ENCODE assay signal across 23 mouse cellular contexts in the genomic region with DNA sequence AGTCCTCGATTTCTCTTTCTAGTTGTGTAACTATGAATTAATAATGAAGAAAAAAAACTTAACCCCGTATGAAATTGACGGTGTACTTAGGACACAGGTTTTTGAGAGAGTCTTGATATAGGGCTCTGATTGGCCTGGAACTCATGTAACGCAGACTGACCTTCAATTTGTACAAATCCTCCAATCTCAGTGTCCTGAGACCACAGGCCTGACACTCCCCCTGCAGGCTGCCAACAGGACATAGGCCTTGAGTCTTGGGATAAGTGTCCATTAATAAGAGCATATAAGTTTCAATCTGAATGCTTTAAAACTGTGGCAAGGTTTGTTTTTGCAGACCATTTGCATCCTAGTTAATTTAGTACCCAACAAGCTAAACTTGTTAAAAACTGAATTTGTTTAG. TPM values are rescaled to one million over a fixed set of nuclear protein-coding genes. Genes with fewer than 3 reads are reported as not detected.
A peak's percentile ranks its signal among the peaks of the same experiment; 100 is the strongest.
DNase-seq lines count a peak whose midpoint lies in the region; TF ChIP-seq lines count a peak whose summit lies in the region.
"Had no signal": no experiment of that assay in that cellular context is flagged by ENCODE, and none has a peak within 500 bp of the region (broad histone marks: within the 10 kb centered on the region; RNA-seq: fewer than 3 reads in every experiment).

No protein-coding gene starts in this region.

- H3K9me3 ChIP-seq in ES-Bruce4 (replicated peaks; ENCODE audit: control insufficient read depth, insufficient read depth, low read length, poor library complexity, severe bottlenecking) = no peaks in the 10 kb centered on the region
- H3K9me3 ChIP-seq: embryonic facial prominence, embryonic 12.5 days; heart, embryonic 10.5 days; hindbrain, embryonic 12.5 days; neural tube, embryonic 13.5 days had no signal

- no peaks in the 10 kb centered on the region for H3K27me3 ChIP-seq in heart, adult 2 months (ENCODE audit: control insufficient read depth, insufficient read depth, low read length)
- H3K27me3 ChIP-seq in ES-Bruce4 (ENCODE audit: control insufficient read depth, insufficient read depth, low read length, poor library complexity, severe bottlenecking) = no peaks in the 10 kb centered on the region
- H3K27me3 ChIP-seq: CH12.LX; embryonic facial prominence, embryonic 12.5 days; hindbrain, embryonic 12.5 days; neural tube, embryonic 13.5 days had no signal

- TF ChIP-seq EP300 in heart, adult 2 months (IDR thresholded peaks at IDR 0.05; ENCODE audit: insufficient read depth, low read depth, low read length) = no peak
- TF ChIP-seq EP300 in ES-Bruce4 (IDR thresholded peaks at IDR 0.05; ENCODE audit: insufficient read depth, low read depth, low read length) = no peak

- peaks cover 4% of the 10 kb centered on the region; the same call in 1 of the 2 replicates for H3K36me3 ChIP-seq in heart, adult 2 months (ENCODE audit: control insufficient read depth, insufficient read depth, low read length)
- peaks cover 17% of the 10 kb centered on the region; the same call in 1 of the 2 replicates for H3K36me3 ChIP-seq in ES-Bruce4 (ENCODE audit: control insufficient read depth, insufficient read depth, low read length, poor library complexity, severe bottlenecking)
- H3K36me3 ChIP-seq: neural tube, embryonic 13.5 days had no signal

- peaks cover under 1% of the 10 kb centered on the region for H3K4me1 ChIP-seq in heart, adult 2 months (ENCODE audit: control insufficient read depth, insufficient read depth, low read length)
- no peaks in the 10 kb centered on the region for H3K4me1 ChIP-seq in ES-Bruce4 (ENCODE audit: control insufficient read depth, insufficient read depth, low read length)

- 95% methylated on average over 4 of the region's 4 CpGs for WGBS in heart, adult 2 months

- no peak for TF ChIP-seq POLR2A in heart, adult 2 months (IDR thresholded peaks at IDR 0.05; ENCODE audit: insufficient read depth, low read depth, low read length)
- no peak for TF ChIP-seq POLR2A in ES-Bruce4 (IDR thresholded peaks at IDR 0.05; ENCODE audit: insufficient read depth, low read length)

- TF ChIP-seq CTCF in heart, adult 2 months (IDR thresholded peaks at IDR 0.05) = peak; percentile 33
- TF ChIP-seq CTCF in layer of hippocampus, adult 2 months (conservative IDR thresholded peaks at IDR 0.05) = peak; percentile 36
- TF ChIP-seq CTCF in ES-Bruce4 (IDR thresholded peaks at IDR 0.05; ENCODE audit: low read depth, low read length) = peak; percentile 25

- no peak overlapping the region for H3K9ac ChIP-seq in heart, adult 2 months (ENCODE audit: low read depth, low read length)
- no peak overlapping the region for H3K9ac ChIP-seq in ES-Bruce4 (ENCODE audit: low read depth, poor library complexity, severe bottlenecking)
- H3K9ac ChIP-seq: embryonic facial prominence, embryonic 12.5 days; forebrain, postnatal 0 days; hindbrain, embryonic 12.5 days; lung, embryonic 14.5 days; neural tube, embryonic 13.5 days had no signal

- intact Hi-C loops in heart, adult 2 months (cut with DNase I) = no loop called here
- intact Hi-C loops in gastrocnemius, postnatal 36 days (cut with DNase I) = no loop called here

- H3K27ac ChIP-seq in heart, adult 2 months = no peak overlapping the region
- no peak overlapping the region for H3K27ac ChIP-seq in layer of hippocampus, adult 2 months
- H3K27ac ChIP-seq in ES-Bruce4 (ENCODE audit: insufficient read depth, low read length) = no peak overlapping the region
- H3K27ac ChIP-seq: embryonic facial prominence, embryonic 12.5 days; heart, embryonic 10.5 days; hindbrain, embryonic 12.5 days; left cerebral cortex, adult 2 months; neural tube, embryonic 13.5 days had no signal

- peaks cover 4% of the 10 kb centered on the region; the same call in 1 of the 2 replicates for H3K79me2 ChIP-seq in heart, adult 2 months (replicated peaks; ENCODE audit: control insufficient read depth, insufficient read depth, low read length)

- no peak overlapping the region for H3K4me3 ChIP-seq in heart, adult 2 months
- H3K4me3 ChIP-seq in layer of hippocampus, adult 2 months = no peak overlapping the region
- H3K4me3 ChIP-seq in ES-Bruce4 (ENCODE audit: low read depth, low read length) = no peak overlapping the region
- H3K4me3 ChIP-seq: embryonic facial prominence, embryonic 12.5 days; heart, embryonic 10.5 days; hindbrain, embryonic 12.5 days; left cerebral cortex, adult 2 months; myocyte; neural tube, embryonic 13.5 days had no signal

- no peak for DNase-seq in heart, adult 2 months
- no peak for DNase-seq in heart, postnatal 4 days
- DNase-seq in layer of hippocampus, adult 2 months (ENCODE audit: low spot score in 2 of 2) = no peak
- DNase-seq in layer of hippocampus, postnatal 25 days (ENCODE audit: extremely low spot score in 1 of 2, low spot score in 1 of 2) = no peak
- DNase-seq in R1 (ENCODE audit: low read depth, low spot score) = peak; percentile 64
- DNase-seq in gastrocnemius, postnatal 36 days = no peak
- DNase-seq: cerebellum, adult 2 months; cerebellum, postnatal 25 days; forebrain, postnatal 0 days; kidney, postnatal 4 days; layer of hippocampus, adult 9-11 months; lung, embryonic 14.5 days; lung, postnatal 36 days; midbrain, embryonic 14.5 days; thymus, postnatal 14 days had no signal

RNA-seq across cellular contexts. Expression of gene Lgr4, which starts 13.3 kb away (rescaled TPM):
- 10 to 100 TPM; 22.1 to 23.7 TPM for total RNA-seq in heart, adult 2 months (2021)
- polyA plus RNA-seq in heart, adult 2 months (2012; rRNA removed) = 13.5 and 22.7 TPM in 2 replicates
- 10 to 100 TPM; 44.6 to 49.1 TPM for total RNA-seq in heart, postnatal 4 days (2021)
- total RNA-seq in layer of hippocampus, adult 2 months (2021) = 10 to 100 TPM; 28.4 to 29.6 TPM
- 10 to 100 TPM; 27.7 to 33.5 TPM for total RNA-seq in layer of hippocampus, postnatal 25 days (2021)
- 56.5 and 64.2 TPM in 2 replicates for polyA plus RNA-seq in ES-Bruce4 (2011; ENCODE audit: insufficient read depth, insufficient read length, low read depth, missing spikeins)
- 10 to 100 TPM; 24.7 to 24.9 TPM for total RNA-seq in gastrocnemius, postnatal 36 days (2021)

RNA-seq across cellular contexts. Expression of gene Lin7c, which starts 40.1 kb away (rescaled TPM):
- total RNA-seq in heart, adult 2 months (2021) = 10 to 100 TPM; 43.3 to 43.6 TPM
- polyA plus RNA-seq in heart, adult 2 months (2012; rRNA removed) = 6.9 and 15.6 TPM in 2 replicates
- 10 to 100 TPM; 55.2 to 57.5 TPM for total RNA-seq in heart, postnatal 4 days (2021)
- total RNA-seq in layer of hippocampus, adult 2 months (2021) = 100 to 1,000 TPM; 124 to 126 TPM
- total RNA-seq in layer of hippocampus, postnatal 25 days (2021) = 100 to 1,000 TPM; 110 to 111 TPM
- polyA plus RNA-seq in ES-Bruce4 (2011; ENCODE audit: insufficient read depth, insufficient read length, low read depth, missing spikeins) = 131 and 139 TPM in 2 replicates
- 10 to 100 TPM; 22.5 to 27.8 TPM for total RNA-seq in gastrocnemius, postnatal 36 days (2021)
